Mouse (Mus musculus): Measurements from ENCODE around the gene BC055324. TPM values are rescaled to one million over a fixed set of nuclear protein-coding genes. Genes with fewer than 3 reads are reported as not detected.

The BC055324 gene
- total and polyA plus RNA-seq, 3 experiments = 16.3 to 26.6 (median 20.6) TPM

DNA sequence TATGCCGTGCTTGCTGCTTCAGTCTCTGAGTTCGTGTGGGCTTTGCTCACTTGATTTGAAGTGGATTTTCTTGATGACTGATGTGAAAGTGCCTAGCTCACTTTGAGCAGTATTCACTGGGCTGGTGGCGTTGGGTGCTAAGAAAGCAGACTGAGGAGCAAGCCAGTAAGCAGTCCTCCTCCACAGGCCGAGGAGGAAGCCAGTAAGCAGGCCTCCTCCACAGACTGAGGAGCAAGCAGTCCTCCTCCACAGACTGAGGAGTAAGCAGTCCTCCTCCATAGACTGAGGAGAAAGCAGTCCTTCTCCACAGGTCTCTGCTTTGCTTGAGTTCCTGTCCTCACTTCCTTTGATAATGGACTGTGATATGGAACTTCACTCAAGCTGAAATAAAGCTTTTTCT lies 2.2 kb downstream of the BC055324 start:
- Histone ChIP-seq H3K9me3 (replicated peaks; ENCODE audit: low read length) (no peaks in the 10 kb centered on the region), H3K36me3 (replicated peaks in 1 of 2; ENCODE audit: control insufficient read depth in 1 of 2, insufficient read depth in 1 of 2, low read length in 1 of 2) (peaks cover 7 to 27% of the 10 kb centered on the region in 2 experiments), H3K27ac (ENCODE audit: insufficient read depth, low read depth) (no peak overlapping the region), H3K79me2 (replicated peaks; ENCODE audit: control insufficient read depth, extremely low read depth, insufficient read depth, poor library complexity, severe bottlenecking) (peaks cover 6% of the 10 kb centered on the region; the same call in 1 of the 2 replicates), H3K9ac (ENCODE audit: insufficient read depth, low read depth) (no peak overlapping the region), H3K27me3 (replicated peaks) (no peaks in the 10 kb centered on the region), H3K4me2 (ENCODE audit: insufficient read depth, low read depth, poor library complexity, severe bottlenecking) (no peak overlapping the region), H3K4me1 (ENCODE audit: control insufficient read depth in 1 of 2, insufficient read depth in 2 of 2) (peaks cover 0 to 20% of the 10 kb centered on the region in 2 experiments; a peak in 2 of 4 replicates), H3K4me3 (replicated peaks in 1 of 3; ENCODE audit: low read depth in 2 of 3, low read length in 2 of 3, poor library complexity in 1 of 3) (no peak overlapping the region)
- TF ChIP-seq RAD21 (IDR thresholded peaks at IDR 0.05; ENCODE audit: low read depth, low read length) (no peak), TCF12 (IDR thresholded peaks at IDR 0.05; ENCODE audit: low read depth, low read length) (no peak), MXI1 (IDR thresholded peaks at IDR 0.05; ENCODE audit: low read depth, low read length) (no peak), MYC (IDR thresholded peaks at IDR 0.05; ENCODE audit: low read depth, low read length) (no peak), MAZ (IDR thresholded peaks at IDR 0.05; ENCODE audit: low read depth, low read length) (no peak), GABPA (IDR thresholded peaks at IDR 0.05; ENCODE audit: insufficient replicate concordance, low read depth, low read length) (no peak)
- dilution Hi-C loops (cut with MboI; ENCODE audit: extremely low pct_ligation_motif_present, extremely low pct_unique_long_range_greater_than_20kb, low sequenced_read_pairs) = no loop called here
- in situ Hi-C loops (cut with MboI; ENCODE audit: low pct_ligation_motif_present, low pct_unique_long_range_greater_than_20kb, low sequenced_read_pairs) = no loop called here
- no peak for DNase-seq (ENCODE audit: extremely low read depth)

DNA sequence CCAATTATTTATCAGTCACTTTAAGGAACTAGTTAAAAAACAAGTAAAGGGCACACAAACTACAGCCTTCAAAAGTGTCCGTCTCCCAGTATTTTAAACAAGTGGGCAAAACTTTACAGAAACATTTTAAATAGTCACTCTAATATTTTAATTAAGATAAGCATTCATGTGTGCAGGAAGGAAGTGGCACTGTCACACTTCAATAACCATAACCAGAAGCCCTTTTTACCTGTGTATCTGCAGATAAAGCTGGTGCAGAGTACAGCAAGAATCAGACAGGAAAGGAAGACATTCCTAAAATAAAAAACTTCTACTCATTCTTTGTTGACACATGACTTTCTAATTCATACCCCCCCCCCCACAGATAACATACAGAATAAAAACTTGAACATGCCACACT lies 18.1 kb downstream of the BC055324 start:
- in situ Hi-C loops (cut with MboI; ENCODE audit: low pct_ligation_motif_present, low pct_unique_long_range_greater_than_20kb, low sequenced_read_pairs) = no loop called here
- Histone ChIP-seq H3K4me2 (ENCODE audit: insufficient read depth, low read depth, poor library complexity, severe bottlenecking) (no peak overlapping the region), H3K9me3 (replicated peaks; ENCODE audit: low read length) (no peaks in the 10 kb centered on the region), H3K27me3 (replicated peaks) (no peaks in the 10 kb centered on the region), H3K4me1 (ENCODE audit: control insufficient read depth in 1 of 2, insufficient read depth in 2 of 2) (peaks cover 0 to 12% of the 10 kb centered on the region in 2 experiments; a peak in 2 of 4 replicates), H3K79me2 (replicated peaks; ENCODE audit: control insufficient read depth, extremely low read depth, insufficient read depth, poor library complexity, severe bottlenecking) (no peaks in the 10 kb centered on the region), H3K36me3 (replicated peaks in 1 of 2; ENCODE audit: control insufficient read depth in 1 of 2, insufficient read depth in 1 of 2, low read length in 1 of 2) (peaks cover 19 to 45% of the 10 kb centered on the region in 2 experiments), H3K4me3 (replicated peaks in 1 of 3; ENCODE audit: low read depth in 2 of 3, low read length in 2 of 3, poor library complexity in 1 of 3) (no peak overlapping the region), H3K9ac (ENCODE audit: insufficient read depth, low read depth) (no peak overlapping the region), H3K27ac (ENCODE audit: insufficient read depth, low read depth) (no peak overlapping the region)
- dilution Hi-C loops (cut with MboI; ENCODE audit: extremely low pct_ligation_motif_present, extremely low pct_unique_long_range_greater_than_20kb, low sequenced_read_pairs) = no loop called here
- TF ChIP-seq ZC3H11A (IDR thresholded peaks at IDR 0.05; ENCODE audit: low read depth, low read length) (no peak), CHD2 (IDR thresholded peaks at IDR 0.05; ENCODE audit: low read length) (no peak), NELFE (IDR thresholded peaks at IDR 0.05; ENCODE audit: low read depth, low read length) (no peak), PAX5 (IDR thresholded peaks at IDR 0.05; ENCODE audit: low read length) (no peak), CTCF (conservative IDR thresholded peaks at IDR 0.05 in 1 of 2, IDR thresholded peaks at IDR 0.05 in 1 of 2; ENCODE audit: low read depth in 2 of 2, low read length in 2 of 2) (no peak), MYC (IDR thresholded peaks at IDR 0.05; ENCODE audit: low read depth, low read length) (no peak), KAT2A (IDR thresholded peaks at IDR 0.05; ENCODE audit: insufficient replicate concordance, low read length) (no peak), ZMIZ1 (IDR thresholded peaks at IDR 0.05; ENCODE audit: low read depth, low read length) (no peak), UBTF (IDR thresholded peaks at IDR 0.05; ENCODE audit: low read depth, low read length) (no peak), ETS1 (conservative IDR thresholded peaks at IDR 0.05; ENCODE audit: low read depth, low read length) (no peak), IRF4 (IDR thresholded peaks at IDR 0.05; ENCODE audit: low read depth, low read length) (no peak), MXI1 (IDR thresholded peaks at IDR 0.05; ENCODE audit: low read depth, low read length) (no peak), POLR2A (IDR thresholded peaks at IDR 0.05; ENCODE audit: low read depth, low read length) (no peak), RCOR1 (conservative IDR thresholded peaks at IDR 0.05; ENCODE audit: low read depth, low read length) (no peak), MAFK (IDR thresholded peaks at IDR 0.05; ENCODE audit: insufficient replicate concordance, low read length) (no peak)
- DNase-seq (ENCODE audit: extremely low read depth) = no peak

Data from CH12.LX (cell line).